Mouse (Mus musculus): ENCODE results near the gene Etfb.
A peak's percentile ranks its signal among the peaks of the same experiment; 100 is the strongest.

GRCm38 (mm10) chr7:43451726-43452125 lies 7.8 kb downstream of the Etfb start:
- TF ChIP-seq POLR2A (IDR thresholded peaks at IDR 0.05; ENCODE audit: low read depth, low read length) (no peak), MAX (IDR thresholded peaks at IDR 0.05; ENCODE audit: low read length) (no peak), ZC3H11A (IDR thresholded peaks at IDR 0.05; ENCODE audit: low read depth, low read length) (no peak), POLR2AphosphoS2 (IDR thresholded peaks at IDR 0.05; ENCODE audit: low read depth, low read length) (no peak), ZMIZ1 (IDR thresholded peaks at IDR 0.05; ENCODE audit: low read depth, low read length) (no peak), CTCF (conservative IDR thresholded peaks at IDR 0.05 in 1 of 2, IDR thresholded peaks at IDR 0.05 in 1 of 2; ENCODE audit: low read depth in 2 of 2, low read length in 2 of 2) (0 out of 4 replicates have a peak, but pooled peaks of 1 of the 2 experiments have one; percentile 6), NELFE (IDR thresholded peaks at IDR 0.05; ENCODE audit: low read depth, low read length) (no peak), TBP (conservative IDR thresholded peaks at IDR 0.05; ENCODE audit: low read depth, low read length) (no peak), RCOR1 (conservative IDR thresholded peaks at IDR 0.05; ENCODE audit: low read depth, low read length) (no peak), SIN3A (IDR thresholded peaks at IDR 0.05; ENCODE audit: low read length) (no peak)

Data from CH12.LX (cell line).